Mouse (Mus musculus) lung, postnatal 0 days (tissue): ENCODE results near the gene Phf11d.
"Not testable (repeated sequence)": the region's sequence is repeated elsewhere in the genome, so short reads cannot be mapped to it uniquely, and the experiment has no call there.

Experiments used
- CTCF ChIP-seq: IDR thresholded peaks from 2 replicates; pipeline ENCODE4 v1.5.1; 2016; ENCODE audit warnings: antibody characterized with exemption, mild to moderate bottlenecking
- EP300 ChIP-seq: IDR thresholded peaks from 2 replicates; pipeline ENCODE4 v1.6.1; 2016; ENCODE audit warnings: antibody characterized with exemption, mild to moderate bottlenecking, control low read depth

- not testable (repeated sequence) for TF ChIP-seq CTCF, EP300
Observed at GRCm38 (mm10) chr14:59319970-59320369, 45.3 kb downstream of the Phf11d start.
